Mouse (Mus musculus): ENCODE data around the gene Jchain.

- no peak for TF ChIP-seq TAL1 (IDR thresholded peaks at IDR 0.05; ENCODE audit: low read length)
- no peak for TF ChIP-seq GATA1 (IDR thresholded peaks at IDR 0.05; ENCODE audit: low read length)
These were observed 37.7 kb upstream of the Jchain start for GRCm38 (mm10) chr5:88565148-88566033.

Measured in erythroblast, embryonic 14.5 days (primary cell).